Mouse (Mus musculus) CD8-positive naive resting alpha-beta T cell, adult 2 months (primary cell): ENCODE results near the gene Col24a1.

ENCODE experiments used
- DNase-seq, 2 experiments: peaks; one replicate each; pipeline ENCODE4 v3.0.0; 2022; ENCODE audit warnings: low read depth in 2 of 2, low spot score in 2 of 2

The Col24a1 gene

DNA sequence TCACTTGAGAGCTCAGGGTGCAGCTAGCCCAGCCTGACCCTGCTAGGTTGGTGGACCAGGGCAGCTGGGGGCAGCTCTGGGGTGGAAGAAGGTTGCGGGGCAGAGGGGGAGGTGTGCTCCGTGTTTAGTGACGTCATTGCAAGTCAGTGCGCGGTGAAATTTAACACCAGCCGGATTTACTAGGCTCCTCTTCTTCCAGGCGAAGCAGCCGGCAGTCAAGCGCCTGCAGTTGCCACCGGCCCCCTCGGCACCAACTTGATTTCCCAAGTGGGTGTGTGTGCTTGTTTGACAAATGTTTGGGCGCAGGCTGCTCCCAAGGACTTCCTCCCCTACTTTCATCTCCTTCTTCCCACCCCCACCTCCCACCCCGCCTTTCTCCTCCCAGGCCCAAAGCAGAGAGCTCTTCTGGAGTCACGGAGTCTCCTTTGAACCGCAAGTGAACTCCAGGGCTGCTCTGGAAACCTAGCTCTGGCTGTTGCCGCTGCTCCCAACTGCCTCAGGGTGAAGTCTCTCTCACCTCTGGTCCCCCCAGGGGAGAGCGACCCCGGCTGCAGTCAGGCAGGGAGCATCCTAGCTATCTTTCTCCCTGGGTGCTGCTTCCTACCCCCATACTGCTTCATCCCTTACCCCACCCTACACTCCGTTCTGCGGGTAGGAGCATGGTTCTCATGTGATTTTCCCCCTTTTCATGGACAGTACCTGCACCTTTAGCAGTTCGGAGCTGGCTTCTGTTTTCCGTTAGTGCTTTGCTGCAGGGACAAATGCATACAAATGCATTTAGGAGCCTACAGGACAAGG lies at the start of gene Col24a1:
Gene Col24a1, plus strand, starts transcription at position 136 of the 798 bp plus-strand sequence.
- DNase-seq = no peak

DNA sequence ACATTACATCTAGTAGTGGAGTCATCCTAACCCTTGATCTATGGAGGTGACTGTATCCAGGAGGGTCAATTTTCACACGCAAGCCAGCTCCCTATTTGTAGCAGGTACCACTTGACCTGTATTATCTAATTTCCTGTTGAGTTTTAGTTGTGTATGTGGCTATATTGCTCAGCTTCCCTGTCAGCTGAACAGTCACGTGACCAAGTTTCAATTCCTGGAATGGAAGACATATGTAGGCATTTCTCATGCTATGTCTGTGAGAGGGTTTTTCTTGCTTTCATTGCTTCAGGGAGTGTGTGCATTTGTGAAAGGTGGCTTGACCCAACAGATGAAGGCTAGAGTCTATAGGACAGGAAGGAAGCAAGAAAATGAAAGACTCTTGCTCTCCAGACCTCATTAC lies 44.2 kb upstream of the Col24a1 start:
- no peak for DNase-seq

DNA sequence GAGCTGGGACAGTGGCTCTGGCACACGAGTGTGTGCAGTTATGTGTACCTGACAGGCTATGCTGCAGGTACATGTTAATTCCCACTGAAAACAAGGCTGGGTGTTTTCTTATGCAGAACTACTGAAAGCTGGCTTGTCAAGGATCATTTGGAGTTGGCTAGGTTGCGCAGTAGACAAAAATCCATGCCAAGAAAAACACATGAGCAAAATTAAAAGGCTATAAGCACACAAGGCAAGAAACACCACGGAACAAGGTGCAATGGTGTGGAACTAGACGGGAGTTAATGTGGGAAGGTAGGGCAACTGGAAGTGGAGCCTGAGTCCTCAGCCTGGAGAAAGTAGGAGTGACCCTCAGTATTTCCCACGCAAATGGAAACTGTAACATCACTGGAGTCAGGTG lies 39.2 kb upstream of the Col24a1 start:
- DNase-seq = no peak

DNA sequence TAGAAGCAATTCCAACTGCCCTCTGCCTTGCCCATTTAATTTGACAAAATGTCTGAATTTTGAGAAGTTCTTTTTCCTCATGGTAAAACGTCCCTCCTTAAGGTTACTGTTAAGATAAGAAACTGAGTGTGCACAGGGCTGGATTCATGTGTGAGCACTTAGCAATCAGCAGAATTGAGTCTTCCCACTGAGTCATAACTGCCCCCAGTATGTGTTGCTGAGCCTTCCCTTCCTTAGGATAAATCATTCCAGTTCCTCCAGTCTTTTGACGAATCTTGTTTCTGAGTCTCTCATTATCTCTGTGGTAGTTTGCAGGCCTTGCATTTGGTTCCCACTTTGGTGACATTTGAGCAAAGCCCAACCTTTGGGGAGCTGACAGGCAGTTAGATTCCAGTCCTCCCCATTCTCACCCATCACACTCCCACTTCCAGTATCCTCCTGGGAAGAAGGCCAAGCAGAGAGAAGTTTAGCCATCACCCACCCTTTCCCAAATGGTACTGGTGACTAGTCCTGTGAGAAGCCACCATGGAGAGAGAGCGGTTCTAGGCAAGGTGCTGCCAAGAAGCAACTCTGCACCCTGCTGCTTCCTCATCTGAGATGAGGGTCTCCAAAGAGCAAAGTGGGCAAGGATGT lies 37.4 kb upstream of the Col24a1 start:
- DNase-seq = no peak

DNA sequence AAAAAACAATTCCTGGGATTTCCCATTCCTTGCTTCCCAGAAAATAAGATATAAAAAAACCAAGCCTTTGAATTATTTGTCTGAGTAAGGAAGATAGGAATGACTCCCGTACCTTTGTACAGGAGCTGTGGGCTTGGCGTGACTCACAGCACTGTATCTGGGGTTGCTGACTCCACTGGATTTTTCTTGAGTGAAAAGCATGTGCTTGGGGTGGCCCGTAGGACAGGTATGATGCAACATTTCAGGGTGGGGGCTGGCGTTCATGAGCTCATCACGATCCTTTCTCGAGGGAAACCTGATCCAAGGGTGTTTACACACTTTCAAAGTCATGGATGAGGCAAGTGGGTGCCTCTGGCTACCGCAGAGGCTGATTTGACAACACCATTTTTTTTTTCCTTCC lies 35.6 kb upstream of the Col24a1 start:
- DNase-seq = no peak

DNA sequence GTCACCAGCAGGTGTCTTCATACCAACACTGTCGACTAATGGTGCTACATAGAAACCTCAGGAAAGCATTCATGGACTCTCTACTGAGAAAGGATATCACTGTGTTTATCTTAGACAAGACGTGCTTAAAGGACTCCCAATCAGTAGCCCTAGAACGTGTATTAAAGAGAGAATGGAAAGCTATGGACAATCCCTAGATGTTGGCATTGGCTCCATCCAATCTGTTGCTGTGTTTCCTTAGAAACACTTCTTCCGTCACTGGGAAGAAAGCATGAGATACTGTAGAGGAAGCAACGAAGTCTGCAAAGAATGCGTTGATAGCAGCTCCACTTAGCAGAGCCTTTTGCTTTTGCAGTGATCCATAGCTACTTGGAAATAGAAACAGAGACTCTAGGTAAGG lies 32.6 kb upstream of the Col24a1 start:
- DNase-seq = no peak

DNA sequence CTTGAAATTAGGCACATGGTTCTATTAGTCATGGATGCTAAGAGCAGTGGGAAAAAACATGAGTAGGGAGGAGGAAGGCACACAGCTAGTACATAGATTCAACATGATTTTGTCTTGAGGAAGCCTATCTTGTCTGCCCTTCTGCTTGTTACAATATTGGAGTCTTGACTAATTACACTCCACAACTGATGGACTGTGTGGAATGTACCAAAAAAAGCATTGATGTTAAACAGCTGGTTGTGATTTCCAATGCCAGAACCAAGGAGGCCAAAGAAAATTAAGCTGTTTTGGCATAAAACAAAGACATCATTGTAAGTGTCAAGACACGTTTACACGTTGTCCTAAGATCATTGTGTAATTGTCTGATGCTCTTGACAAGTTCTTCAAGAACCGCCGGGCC lies 29.1 kb upstream of the Col24a1 start:
- no peak for DNase-seq

DNA sequence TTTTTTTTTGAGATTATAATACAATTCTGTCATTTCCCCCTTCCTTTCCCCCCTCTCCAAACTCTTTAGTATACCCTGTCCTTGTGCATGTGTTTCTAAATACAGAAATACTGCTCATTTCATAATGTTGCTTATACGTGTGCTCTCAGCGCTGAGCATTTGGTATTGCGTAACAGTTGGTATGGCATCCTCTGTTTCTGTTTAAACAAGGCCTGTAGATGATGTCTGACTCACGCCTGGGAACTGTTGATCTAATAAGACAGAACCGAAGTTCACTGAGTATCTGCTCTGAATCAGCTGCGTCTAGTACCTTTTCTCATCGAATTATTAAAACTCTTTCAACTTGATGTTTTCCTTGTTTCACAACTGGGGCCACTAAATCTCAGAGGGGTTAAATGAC lies 24.2 kb upstream of the Col24a1 start:
- no peak for DNase-seq

DNA sequence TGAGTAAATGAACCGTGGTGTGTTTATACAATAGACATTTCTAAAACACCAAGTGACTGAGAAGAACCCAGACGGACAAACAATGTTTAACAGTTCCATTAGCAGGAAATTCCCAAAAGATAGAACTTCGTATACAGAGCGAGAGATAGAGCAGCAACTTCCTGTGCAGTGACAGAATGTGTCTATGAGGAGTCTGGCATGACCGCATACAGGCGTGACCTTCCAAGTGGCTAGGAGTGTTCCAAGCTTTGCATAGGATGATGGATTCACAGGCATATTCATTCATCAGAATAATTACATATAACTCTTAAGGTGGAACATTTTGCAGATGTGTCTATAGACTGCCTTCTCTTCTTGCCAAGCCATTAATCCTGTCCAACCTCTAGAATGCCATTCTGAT lies 18.1 kb upstream of the Col24a1 start:
- no peak for DNase-seq

DNA sequence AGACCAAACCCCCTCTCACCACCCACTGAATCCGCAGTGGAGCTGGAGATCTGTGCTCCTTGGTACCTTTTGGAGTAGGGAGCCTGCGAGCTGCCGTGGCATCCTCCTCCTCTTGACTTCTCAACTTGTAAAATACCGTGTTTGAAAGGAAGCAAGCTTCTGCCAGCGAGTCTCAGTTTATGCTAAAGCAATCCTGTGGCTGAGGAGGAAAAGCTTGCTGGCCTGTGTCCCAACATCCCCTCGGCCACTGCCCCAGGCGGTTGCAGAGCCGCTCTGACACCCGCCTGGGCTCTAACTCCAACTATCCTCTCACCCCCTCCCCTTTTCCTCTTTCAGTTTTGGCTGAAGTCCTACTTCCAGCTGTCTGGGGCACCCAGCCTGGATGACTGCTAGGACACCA lies 935 bp downstream of the Col24a1 start:
- no peak for DNase-seq

DNA sequence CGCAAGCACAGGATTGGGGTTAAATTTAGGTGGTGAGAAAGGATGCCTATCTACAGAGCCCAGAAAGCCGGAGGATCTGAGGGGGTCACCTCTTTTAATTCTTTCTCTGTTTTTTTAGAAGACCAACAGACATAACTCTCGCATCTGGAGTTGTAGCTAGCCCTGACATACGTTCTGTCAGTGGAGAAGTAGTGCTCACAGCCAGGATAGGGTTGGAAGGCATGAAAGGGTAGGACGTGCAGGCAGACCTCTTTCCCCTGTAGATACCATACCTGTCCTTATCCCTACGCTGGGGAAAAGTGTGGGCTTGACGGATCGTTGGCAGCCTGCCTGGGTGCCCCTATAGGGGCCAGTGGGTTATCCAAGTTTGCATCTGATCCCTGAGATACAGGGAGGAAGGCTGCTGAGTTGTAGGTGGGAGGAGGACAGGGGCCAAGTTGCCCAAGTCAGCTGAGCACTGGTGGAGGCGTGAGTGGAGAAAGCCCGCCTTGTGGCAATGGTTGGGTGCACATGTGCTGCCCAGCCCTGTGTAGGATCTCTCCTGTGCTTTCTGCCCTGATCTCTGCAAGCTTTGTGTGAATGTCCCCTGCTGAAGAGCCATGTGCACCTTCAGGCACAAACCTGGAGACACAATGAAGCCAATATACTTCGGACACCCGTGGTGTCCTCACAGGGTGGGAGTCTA lies 1.5 kb downstream of the Col24a1 start:
- DNase-seq = no peak

DNA sequence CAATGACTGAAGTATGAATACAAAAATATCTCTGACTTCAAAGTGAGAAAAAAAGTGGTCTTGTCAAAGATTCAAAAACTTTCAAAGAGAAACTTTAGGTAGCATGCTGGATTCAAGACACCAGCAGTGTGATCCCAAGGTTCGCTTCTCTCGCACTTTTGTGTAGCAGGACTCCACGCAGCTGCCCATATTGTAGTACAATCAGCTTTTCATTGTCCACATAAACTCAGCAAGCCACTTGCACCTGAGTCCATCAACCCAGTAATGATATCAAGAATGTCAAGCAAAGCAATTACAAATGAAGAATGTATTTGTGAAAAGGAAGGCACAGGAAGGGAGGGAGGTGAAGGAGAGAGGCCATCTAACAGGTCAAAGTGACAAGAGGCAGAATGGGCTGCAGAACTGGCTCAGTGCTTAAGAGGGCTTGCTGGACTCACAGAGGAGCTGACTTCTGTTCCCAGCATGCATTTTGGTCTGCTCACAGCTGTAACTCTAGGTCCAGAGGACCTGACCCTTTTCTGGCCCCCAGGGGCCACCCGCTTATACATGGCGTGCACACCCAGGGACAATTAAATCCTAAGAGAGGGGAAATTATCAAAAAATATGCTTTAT lies 7.8 kb downstream of the Col24a1 start:
- DNase-seq = no peak

DNA sequence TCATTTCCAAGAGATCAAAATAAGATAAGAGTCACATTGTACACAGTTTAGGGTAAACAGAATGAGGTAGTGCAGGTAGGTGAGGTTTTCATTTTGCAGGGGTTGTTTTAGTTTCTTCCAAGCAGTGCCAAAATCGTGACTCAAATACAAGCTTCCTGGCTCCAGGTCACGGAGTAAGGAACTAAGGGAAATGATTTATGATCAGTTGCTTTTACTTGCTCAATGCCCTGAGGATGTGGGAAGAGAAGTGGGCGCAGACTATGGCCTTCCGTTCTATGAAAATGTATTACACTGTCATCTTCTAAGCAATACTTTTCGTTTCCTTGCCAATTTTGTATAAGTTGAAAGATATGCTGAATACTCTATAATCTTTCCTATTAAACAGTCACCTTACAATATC lies 13.0 kb downstream of the Col24a1 start:
- DNase-seq = no peak

DNA sequence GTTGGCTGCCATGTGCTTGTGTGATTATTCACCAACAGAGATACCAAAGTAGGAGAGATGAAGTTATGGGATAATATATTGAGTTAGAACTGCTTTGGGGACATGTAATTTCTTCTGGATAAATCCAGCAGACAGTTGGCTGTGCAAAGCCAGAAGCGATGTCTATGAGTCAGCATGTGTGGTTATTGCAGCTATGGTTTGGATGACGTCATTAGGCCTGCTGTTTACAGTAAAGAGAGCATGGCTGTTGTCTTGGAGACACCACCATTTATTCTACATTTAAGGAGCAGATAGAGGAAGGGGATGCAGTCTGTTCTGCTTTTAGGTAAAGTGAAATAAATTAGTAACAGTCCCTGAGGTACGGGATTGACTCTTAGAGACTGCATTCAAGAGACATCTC lies 14.9 kb downstream of the Col24a1 start:
- no peak for DNase-seq

DNA sequence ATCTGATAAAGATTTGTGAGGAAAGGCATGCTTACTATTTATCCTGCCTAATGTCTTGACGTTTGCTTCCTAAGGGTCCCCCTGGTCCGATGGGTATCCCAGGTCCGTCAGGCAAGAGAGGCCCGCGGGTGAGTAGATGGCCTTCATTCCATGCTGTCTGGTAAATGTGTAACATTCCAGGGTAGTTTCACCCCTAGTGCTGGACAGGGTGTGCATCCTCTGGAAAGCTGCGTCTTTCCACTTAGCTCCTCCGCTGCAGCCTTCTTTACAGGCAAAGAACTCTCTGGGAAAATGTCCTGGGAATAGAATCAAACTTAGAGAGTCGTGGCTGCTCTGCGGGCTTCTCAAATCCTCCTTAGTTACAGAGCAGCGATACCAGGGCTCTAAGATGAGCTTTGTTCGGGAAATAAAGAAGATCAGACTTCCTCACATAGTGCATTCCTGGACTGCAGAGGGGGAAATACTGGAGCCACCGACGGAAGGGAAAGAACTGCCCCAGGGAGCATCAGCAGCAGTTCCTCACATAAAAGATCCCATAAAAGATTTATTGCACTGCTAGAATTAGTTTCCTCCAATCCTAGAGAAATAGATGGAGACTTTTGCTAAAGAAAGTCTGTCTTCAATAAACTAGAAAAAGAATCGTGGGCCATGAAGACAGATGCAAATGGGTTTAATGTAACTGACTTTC lies 28.5 kb downstream of the Col24a1 start:
- no peak for DNase-seq

DNA sequence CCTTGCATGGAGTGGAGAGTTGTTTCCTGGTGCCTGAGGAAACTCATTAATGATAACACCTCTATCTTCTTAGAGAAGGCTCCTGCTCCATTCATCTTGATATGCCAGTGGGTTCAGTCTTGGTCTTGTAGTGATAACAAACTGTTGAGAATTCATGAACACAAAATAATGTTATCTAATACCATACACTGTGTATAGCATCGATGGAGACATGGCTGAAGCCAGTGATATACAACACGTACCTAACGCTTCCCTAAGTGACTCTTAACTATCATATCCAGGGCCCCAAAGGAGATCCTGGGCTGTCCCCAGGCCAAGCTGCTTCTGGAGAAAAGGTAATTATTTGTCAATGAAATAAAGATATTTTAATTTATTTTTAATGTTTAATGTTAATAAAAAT lies 33.1 kb downstream of the Col24a1 start:
- DNase-seq = no peak

DNA sequence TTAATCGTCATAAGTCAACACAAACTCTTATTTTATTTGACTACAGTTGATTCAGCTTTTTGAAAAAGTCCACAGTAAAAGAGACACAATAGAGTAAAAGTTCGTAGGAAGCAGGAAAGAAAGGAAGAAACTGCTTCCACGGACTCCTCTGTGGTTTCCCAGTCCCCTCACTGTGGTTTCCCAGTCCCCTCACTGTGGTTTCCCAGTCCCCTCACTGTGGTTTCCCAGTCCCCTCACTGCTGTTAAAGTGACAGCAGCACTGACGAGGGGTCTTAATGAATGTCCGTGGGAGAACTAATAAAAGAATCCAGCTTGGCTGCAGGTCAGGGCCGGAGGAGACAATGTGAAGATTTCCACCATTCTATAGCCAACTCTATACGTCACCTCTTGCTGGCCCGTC lies 39.4 kb downstream of the Col24a1 start:
- no peak for DNase-seq

DNA sequence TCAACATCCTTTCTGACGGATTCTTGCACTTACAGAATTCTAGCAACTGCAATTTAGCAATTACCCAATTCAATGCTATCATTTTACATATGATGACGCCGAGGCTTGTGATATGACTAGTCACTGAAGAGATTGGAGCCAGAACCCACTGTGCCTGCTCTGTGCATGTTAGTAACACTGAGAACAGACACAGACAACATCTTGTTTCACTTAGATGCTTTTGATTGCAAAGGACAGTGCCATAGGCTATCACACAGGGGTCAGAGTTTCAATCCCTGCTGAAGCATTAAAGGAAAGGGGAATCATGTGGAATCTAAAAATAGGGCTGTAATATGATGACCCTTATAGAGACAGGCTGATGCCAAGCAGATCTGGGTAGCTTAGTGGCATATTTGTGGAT lies 41.8 kb downstream of the Col24a1 start:
- DNase-seq = no peak

DNA sequence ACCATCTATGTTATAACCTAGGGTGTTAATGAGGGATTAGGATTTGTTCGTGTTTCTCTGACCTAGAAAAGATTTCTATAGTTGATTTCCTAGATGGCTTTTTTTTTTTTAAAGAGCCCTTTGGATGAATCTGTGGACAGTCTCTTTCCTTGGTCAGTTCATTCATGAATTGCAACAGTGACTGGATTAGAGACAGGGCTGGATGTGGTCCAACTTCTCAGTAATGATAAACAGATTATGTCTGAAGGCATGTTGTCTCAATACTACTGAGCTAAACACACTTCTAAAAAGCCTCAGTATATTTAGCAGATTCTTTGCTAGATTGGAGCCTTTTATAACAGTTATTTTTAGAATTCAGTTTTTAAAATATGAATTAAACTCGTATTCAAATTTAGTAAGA lies 44.9 kb downstream of the Col24a1 start:
- DNase-seq = no peak

DNA sequence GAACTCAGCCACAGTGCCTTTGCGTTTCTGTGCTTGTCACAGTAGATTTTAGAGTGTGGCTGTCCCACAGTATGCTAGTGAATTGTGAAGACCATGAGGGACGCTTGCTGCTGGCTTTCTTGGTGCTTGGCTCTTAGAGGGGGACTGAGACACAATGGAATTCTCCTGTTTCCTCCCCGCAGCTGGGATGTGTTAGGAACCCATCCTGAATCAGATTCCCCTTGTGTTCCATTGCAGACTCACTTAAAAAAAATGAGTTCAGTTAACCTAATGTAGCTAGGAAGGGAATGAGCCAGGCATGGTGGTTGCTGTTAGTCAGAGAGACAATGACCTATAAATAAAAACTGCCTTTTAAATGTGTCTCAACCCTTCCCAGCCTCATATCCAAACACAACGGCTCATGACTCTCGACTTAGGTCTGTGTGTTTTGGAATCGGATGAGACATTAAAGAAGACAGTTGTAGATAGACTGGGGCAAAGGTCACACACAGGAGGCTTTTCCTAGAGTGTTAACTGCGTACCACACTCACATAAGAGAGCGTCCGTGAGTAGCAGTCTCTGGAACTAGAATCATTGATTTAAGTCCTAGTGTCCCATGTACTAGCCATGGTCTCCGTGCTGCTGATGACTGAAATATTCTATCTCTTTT lies 47.7 kb downstream of the Col24a1 start:
- no peak for DNase-seq

DNA sequence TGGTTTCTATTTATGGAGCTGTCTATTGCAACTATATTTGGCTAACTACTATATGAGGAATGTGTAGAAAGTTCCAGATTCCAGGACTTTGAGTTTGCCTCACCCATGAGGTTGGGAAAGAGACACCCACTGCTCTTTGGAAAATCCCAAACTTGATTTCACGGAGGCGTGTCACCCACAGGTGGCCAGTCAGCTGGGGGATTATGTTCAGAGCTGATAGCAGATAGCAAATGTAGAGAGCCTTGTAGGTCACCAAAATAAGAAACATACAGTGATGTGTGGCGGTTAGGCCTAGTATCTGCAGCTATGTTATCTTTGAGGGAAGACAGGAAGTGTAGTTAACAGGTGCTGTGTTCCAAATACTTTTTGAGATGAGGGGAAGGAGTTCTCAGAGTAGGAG lies 56.4 kb downstream of the Col24a1 start:
- DNase-seq = no peak
